Mouse (Mus musculus) hindbrain, embryonic 11.5 days (tissue): ENCODE data around the gene Tab2. TPM values are rescaled to one million over a fixed set of nuclear protein-coding genes. Genes with fewer than 3 reads are reported as not detected.

Experiments used
- ATAC-seq: fragments of 200-750 bp; cut with Nextera tagmentation; 2 replicates; pipeline ENCODE4 v1.8.0; 2017; ENCODE audit warnings: mild to moderate bottlenecking, moderate TSS enrichment, moderate library complexity; ENCODE audit not compliant: low FRiP score
- DNase-seq: peaks from one replicate; pipeline ENCODE4 v3.0.0-alpha.2; 2015; ENCODE audit warnings: low spot score
- H3K27ac ChIP-seq: fragments of 300-500 bp; sonication (generic); 2 replicates; pipeline ENCODE4 v1.5.1; 2014; ENCODE audit warnings: mild to moderate bottlenecking, low read depth, low read length
- H3K27me3 ChIP-seq: fragments of 300-500 bp; sonication (generic); 2 replicates; pipeline ENCODE4 v1.6.1; 2014; ENCODE audit warnings: mild to moderate bottlenecking, low read length, moderate library complexity, mixed read lengths; ENCODE audit not compliant: control insufficient read depth, insufficient read depth
- H3K36me3 ChIP-seq: fragments of 300-500 bp; sonication (generic); 2 replicates; pipeline ENCODE4 v1.6.1; 2014; ENCODE audit warnings: mild to moderate bottlenecking, low read length, moderate library complexity, mixed read lengths; ENCODE audit not compliant: control insufficient read depth, insufficient read depth
- H3K4me1 ChIP-seq: fragments of 300-500 bp; sonication (generic); replicated peaks from 2 replicates; pipeline ENCODE4 v1.6.1; 2014; ENCODE audit warnings: low read length, mixed read lengths; ENCODE audit not compliant: control insufficient read depth, insufficient read depth
- H3K4me2 ChIP-seq: fragments of 300-500 bp; sonication (generic); replicated peaks from 2 replicates; pipeline ENCODE4 v1.6.1; 2014; ENCODE audit warnings: mild to moderate bottlenecking, low read depth, low read length
- H3K4me3 ChIP-seq: fragments of 300-500 bp; sonication (generic); 2 replicates; pipeline ENCODE4 v1.5.1; 2014; ENCODE audit warnings: low read depth, low read length
- H3K9ac ChIP-seq: fragments of 300-500 bp; sonication (generic); 2 replicates; pipeline ENCODE4 v1.6.1; 2014; ENCODE audit warnings: low read depth, low read length
- H3K9me3 ChIP-seq: fragments of 300-500 bp; sonication (generic); 2 replicates; pipeline ENCODE4 v1.6.1; 2016; ENCODE audit warnings: low read length; ENCODE audit not compliant: control insufficient read depth
- WGBS: fragments of 180-500 bp; shearing (Covaris S2); extraction: QIAGEN DNeasy Blood & Tissue Kit; methylation state at CpG from one replicate; pipeline ENCODE4 v1.1.7; 2014; 5-methylcytosine and 5-hydroxymethylcytosine counted together
- polyA plus RNA-seq: library from polyadenylated mRNA; unstranded; fragments of >200 nt; fragmentation: Nextera tagmentation; extraction: Ambion mirVana; gene quantifications from 2 replicates; pipeline ENCODE4 v1.2.1, GENCODE M21; 2014

The Tab2 gene
- polyA plus RNA-seq, 1 experiment from 2014 or later: 29.6 TPM

DNA sequence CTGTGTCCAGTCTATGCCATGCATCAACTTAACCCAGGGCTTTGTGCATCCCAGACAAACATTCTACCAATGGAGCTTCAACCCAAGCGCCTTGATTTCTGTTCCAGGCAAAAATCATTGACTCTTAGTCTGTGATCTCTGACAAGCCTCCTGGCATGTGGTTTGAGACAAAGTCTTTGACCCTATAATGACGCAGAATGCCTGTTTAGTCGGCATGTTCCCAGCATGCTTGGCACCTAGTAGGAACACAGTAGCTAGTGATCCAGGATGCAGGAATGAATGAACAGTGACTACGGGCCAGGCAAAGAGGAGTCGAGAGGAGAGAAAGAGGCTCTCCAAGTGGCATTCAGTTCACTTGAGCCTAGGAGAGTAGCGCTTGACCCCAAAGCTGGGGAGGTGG is 92.6 kb downstream of the Tab2 start:
- H3K27me3 ChIP-seq: peaks cover 7% of the 10 kb centered on the region
- H3K4me1 ChIP-seq: no peaks in the 10 kb centered on the region
- H3K4me3 ChIP-seq: no peak overlapping the region
- no peaks in the 10 kb centered on the region for H3K36me3 ChIP-seq
- ATAC-seq (no peak), DNase-seq (no peak)
- H3K9ac ChIP-seq: no peak overlapping the region
- 94% methylated on average over 6 of the region's 6 CpGs for WGBS
- no peak overlapping the region for H3K27ac ChIP-seq
- no peaks in the 10 kb centered on the region for H3K9me3 ChIP-seq
- no peak overlapping the region for H3K4me2 ChIP-seq

DNA sequence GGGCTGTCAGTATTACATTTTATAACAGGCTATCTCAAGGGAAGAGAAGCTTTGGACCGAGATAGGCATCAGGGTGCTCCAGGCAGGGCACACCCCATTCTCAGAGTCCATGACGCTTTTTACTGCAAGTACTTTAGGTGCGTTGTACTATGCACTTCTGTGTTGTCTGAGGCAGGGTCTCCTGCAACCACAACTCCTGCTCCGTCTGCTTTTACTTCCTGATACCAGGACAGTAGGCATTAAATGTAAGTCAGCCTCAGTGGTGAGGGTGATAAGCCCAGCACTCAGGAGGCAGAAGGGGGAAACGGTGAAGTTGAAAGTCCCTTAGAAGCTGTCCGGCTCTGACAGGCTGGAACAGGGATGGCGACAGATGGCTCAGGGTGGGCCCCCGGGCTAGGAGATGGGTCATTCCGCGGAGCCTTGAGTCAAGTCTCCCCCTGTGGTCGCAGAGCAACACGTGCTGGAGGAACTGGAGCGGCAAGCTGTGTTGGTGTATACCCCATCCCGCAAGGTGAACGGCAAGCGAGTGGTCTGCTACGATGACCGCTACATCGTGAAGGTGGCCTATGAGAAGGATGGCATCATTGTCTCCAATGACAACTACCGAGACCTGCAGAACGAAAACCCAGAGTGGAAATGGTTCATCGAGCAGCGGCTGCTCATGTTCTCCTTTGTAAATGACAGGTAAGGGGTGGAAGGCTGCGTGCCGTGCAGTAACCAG is 93.9 kb downstream of the Tab2 start:
- Histone ChIP-seq H3K27me3 (no peaks in the 10 kb centered on the region; the same call in 1 of the 2 replicates), H3K9me3 (no peaks in the 10 kb centered on the region), H3K4me1 (no peaks in the 10 kb centered on the region), H3K4me2 (no peak overlapping the region), H3K36me3 (no peaks in the 10 kb centered on the region), H3K27ac (no peak overlapping the region), H3K4me3 (no peak overlapping the region), H3K9ac (no peak overlapping the region)
- WGBS: 88% methylated on average over 24 of the region's 25 CpGs
- ATAC-seq (no peak), DNase-seq (no peak)

DNA sequence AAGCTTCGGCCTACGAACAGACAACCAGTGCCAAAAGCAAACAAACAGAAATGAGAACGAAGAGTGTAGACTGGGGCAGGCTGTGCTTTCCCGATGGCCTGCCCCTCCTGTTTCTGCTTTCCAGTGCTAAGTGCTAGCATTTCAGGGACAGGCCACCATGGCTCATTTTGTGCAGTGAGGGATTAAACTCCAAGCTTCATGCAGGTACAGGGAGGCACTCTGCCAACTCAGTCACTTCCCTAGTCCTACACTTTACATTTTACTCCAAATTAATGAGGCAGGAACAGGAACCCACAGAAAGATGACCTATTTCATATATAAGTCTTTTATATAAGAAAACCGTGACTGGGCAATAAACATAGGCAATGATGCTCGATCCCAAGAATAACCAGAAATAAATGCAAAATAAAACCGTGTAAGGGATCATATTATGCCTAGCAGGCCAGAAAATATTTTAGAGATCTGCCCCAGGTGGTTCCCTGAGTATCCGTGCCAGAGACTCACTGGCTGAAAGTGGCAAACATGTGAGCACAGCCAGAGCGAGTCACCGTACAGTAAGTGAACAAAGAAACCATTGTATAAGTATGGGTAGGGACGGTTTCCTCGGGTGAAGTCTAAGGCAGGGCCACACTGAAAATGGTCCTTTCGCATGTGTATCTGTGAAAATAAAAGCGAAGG is 94.6 kb downstream of the Tab2 start:
- Histone ChIP-seq H3K9ac (no peak overlapping the region), H3K4me2 (no peak overlapping the region), H3K4me3 (no peak overlapping the region), H3K36me3 (no peaks in the 10 kb centered on the region), H3K9me3 (no peaks in the 10 kb centered on the region), H3K27me3 (no peaks in the 10 kb centered on the region), H3K4me1 (no peaks in the 10 kb centered on the region), H3K27ac (no peak overlapping the region)
- ATAC-seq (no peak), DNase-seq (no peak)
- WGBS: 86% methylated on average over 14 of the region's 14 CpGs

DNA sequence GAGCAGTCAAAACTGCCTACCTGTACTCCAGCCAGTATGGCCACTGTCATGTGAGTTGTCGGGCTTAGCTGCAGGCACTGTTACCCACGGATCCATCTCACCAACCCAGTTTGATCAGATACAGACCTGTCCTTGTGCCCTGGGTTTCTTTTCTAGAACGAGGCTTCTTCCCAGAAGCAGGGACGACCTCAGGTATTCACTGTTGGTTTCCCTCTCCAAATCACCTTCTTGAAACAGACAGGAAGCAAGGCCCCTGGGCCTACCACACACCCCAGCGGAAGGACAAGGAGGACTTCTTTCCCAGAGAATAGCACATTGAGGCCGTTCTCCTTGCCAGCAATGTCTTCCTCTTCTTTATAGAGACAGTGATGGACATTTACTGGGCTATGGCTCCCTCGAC is 95.5 kb downstream of the Tab2 start:
- Histone ChIP-seq H3K27ac (no peak overlapping the region), H3K4me2 (no peak overlapping the region), H3K9ac (no peak overlapping the region), H3K4me3 (no peak overlapping the region), H3K4me1 (no peaks in the 10 kb centered on the region), H3K9me3 (no peaks in the 10 kb centered on the region), H3K27me3 (no peaks in the 10 kb centered on the region), H3K36me3 (no peaks in the 10 kb centered on the region)
- ATAC-seq (no peak), DNase-seq (no peak)
- 94% methylated on average over 7 of the region's 7 CpGs for WGBS

Other genes with a start within 250 kb of the Tab2 start
- gene Katna1, start 230.2 kb downstream of the Tab2 start, polyA plus RNA-seq: 66.5 and 68.7 TPM in 2 replicates
- 53.1 and 57.1 TPM in 2 replicates for gene Ginm1, start 163.4 kb downstream of the Tab2 start, polyA plus RNA-seq
- gene Ppil4, start 163.3 kb downstream of the Tab2 start, polyA plus RNA-seq: 47.1 and 51.0 TPM in 2 replicates
- gene Zc3h12d, start 123.8 kb downstream of the Tab2 start, polyA plus RNA-seq: 0.05 and 0.06 TPM in 2 replicates